Mouse (Mus musculus) central nervous system, embryonic 11.5 days (tissue): ENCODE data around the gene Esp22. TPM values are rescaled to one million over a fixed set of nuclear protein-coding genes. Genes with fewer than 3 reads are reported as not detected.

Experiments
- polyA plus RNA-seq: library from polyadenylated mRNA; depleted of rRNA; stranded (reverse); fragments of >200 nt; gene quantifications from 2 replicates; pipeline ENCODE4 v1.2.3, GENCODE M21; 2012; rRNA removed

Gene Esp22
- polyA plus RNA-seq: not detected in 2 replicates

DNA sequence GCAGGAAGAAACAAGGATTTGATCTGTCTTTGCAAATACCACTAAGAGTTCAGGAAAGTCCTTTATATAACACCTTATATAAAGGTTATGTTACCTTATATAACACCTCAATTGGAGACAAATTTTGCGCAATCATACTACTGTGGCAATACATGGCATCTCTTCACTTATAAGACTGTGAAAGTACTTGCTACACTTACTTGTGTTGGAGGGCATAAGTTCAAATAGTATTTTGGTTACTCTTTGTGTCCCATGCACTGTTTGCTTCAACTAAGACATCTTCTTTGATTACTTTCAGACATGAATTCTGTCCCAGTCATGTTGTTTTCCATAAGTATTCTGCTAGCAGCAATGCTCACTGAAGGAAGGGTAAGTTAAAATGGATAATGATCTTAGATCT lies at the start of gene Esp22:
TSS of gene Esp22 (plus strand) at position 301 of the 400 bp plus-strand sequence.

DNA sequence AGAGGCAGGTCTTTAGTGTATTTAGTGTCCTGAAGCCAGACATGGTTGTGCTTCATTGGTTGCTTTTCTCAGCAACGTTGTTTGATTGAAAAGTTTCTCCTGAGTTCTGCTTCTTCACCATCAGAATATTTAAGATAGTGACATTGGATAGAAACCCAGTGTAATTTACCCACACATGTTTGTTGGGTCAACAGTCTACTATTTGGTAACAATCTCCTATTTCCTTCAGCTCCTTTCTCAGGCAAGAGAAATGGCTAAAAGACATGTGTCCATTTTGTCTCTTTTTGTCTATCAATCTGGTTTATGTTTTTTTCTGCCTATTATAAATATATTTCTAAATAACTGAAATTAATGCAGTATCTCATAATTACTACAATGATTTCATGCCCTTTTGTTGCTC lies 18.2 kb upstream of the Esp22 start, which contains the start of gene Esp23:
TSS of gene Esp23 (minus strand) at position 101 of the 400 bp plus-strand sequence.

Other genes starting within 250 kb of the Esp22 start
- gene Esp24, start 58.6 kb upstream of the Esp22 start, polyA plus RNA-seq: not detected in 2 replicates
- gene Gm21903, start 52.0 kb upstream of the Esp22 start, polyA plus RNA-seq: not detected in 2 replicates
- gene Esp23, start 18.3 kb upstream of the Esp22 start, polyA plus RNA-seq: not detected in 2 replicates